Mouse (Mus musculus) heart, postnatal 0 days (tissue): ENCODE data around the gene Ubxn6.

Source experiments
- CTCF ChIP-seq: IDR thresholded peaks from 2 replicates; pipeline ENCODE4 v1.5.1; 2016; ENCODE audit warnings: antibody characterized with exemption, control low read depth, low read depth
- EP300 ChIP-seq: IDR thresholded peaks from 2 replicates; pipeline ENCODE4 v1.6.1; 2016; ENCODE audit warnings: antibody characterized with exemption, low read depth

DNA sequence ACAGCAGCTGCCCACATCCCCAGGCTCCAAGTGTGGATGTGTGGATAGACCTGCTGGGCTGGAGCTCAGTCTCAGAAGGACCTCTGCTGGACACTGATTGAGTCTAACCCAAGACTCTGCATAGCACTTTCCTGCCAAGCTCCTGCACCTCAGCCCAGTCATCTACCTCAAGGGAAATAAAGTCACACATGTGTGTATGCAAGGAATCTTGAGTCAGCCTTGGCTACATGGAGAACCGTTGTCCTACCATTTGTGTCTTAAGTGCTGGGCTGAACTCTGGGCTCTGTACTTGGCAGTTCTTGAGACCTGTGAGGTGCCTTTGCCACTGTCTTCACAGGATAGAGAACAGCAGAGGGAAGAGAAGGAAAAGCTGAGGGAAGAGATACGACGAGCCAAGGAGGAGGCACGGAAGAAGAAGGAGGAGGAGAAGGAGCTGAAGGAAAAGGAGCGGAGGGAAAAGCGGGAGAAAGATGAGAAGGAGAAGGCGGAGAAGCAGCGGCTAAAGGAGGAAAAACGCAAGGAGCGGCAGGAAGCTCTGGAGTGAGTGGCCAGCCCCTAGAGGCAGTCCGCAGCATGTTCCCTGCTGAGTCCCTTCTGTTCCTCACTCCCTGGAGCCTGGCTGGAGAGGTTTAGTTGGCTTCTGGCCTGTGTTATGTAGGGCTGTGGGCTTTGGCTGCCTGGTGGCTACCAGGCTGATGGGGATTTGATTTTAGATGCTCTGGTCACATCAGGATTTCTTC lies 17.3 kb downstream of the Ubxn6 start:
- TF ChIP-seq EP300, result no peak
- TF ChIP-seq CTCF, result no peak
